Mouse (Mus musculus): ENCODE data around the gene Il24.

Il24 gene

DNA sequence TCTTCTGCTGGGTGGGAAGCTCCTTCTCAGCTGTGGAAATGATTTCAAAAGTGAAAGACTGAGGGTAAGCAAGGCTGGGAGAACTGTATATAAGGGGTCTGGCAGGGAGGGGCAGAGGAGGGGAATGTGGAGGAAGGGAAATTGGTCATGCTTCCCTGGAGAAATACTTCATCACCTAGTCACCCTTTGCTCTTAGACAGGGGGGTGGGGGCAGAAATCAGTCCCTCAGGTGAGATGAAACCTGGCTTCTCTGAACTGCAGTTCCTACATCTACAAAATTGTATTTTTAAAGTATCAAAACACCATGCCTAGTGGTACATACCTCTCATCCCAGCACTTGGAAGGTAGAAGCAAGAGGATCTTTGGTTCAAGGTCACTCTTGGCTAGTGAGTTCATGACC lies at the start of gene Il24:
Gene Il24 (minus strand): TSS at position 101 of the 400 bp plus-strand sequence.
- no peak for DNase-seq

- no peak for DNase-seq
These were observed 49.1 kb upstream of the Il24 start for GRCm38 (mm10) chr1:130936351-130936750.

- DNase-seq = peak; percentile 49
These were observed 39.2 kb upstream of the Il24 start for GRCm38 (mm10) chr1:130926484-130926883.

GRCm38 (mm10) chr1:130918323-130918980 lies 31.2 kb upstream of the Il24 start:
- no peak for DNase-seq

DNA sequence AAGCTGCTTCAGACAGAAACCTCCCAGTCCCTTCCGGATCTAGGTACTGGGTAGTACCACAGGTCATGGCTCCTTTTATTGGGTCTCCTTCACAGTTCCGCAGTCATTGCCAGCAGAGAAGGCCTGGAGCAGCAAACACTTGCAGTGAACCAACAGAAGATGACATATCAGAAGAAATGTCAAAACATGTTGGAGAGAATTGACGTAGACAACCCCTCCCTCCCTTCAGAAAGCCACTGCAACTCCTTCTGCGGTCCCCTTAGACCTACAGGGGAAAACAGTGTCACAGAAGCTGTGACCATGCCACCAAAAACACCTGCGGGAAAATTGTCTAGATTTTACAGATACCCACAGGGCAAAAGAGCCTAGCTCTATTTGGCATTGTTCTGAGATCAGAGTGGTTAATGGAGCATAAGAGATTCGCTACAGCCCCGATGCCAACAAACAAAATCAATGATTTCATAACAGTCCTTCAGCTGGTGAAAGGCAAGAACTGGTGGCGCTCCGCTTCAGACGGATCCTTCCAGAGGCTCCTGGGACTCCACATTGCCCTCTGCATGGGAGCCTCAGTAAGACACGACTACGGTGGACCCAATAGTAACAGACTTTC lies 24.3 kb upstream of the Il24 start, which contains the start of gene Il20:
Gene Il20 (minus strand): TSS at position 51 of the 610 bp plus-strand sequence.
- no peak for DNase-seq

DNA sequence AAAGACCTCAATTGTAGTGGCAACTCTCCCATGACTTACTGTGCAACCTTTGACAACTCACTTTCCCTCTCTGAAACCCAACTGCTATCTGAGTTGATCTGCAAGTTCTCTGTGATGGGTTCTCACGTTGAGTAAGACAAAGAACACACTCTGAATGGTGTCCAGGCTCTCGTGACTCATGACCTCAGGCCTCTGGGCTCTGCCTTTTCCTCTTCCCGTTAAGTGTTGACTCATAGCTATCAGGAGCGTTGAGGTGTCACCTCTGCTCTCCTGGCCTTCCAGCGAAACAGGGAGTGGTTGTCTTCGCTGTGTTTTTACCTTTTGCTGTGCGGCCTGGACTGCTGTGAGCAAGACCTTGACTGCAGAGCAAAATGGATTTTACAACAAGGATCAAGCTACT lies 15.3 kb upstream of the Il24 start:
- no peak for DNase-seq

DNA sequence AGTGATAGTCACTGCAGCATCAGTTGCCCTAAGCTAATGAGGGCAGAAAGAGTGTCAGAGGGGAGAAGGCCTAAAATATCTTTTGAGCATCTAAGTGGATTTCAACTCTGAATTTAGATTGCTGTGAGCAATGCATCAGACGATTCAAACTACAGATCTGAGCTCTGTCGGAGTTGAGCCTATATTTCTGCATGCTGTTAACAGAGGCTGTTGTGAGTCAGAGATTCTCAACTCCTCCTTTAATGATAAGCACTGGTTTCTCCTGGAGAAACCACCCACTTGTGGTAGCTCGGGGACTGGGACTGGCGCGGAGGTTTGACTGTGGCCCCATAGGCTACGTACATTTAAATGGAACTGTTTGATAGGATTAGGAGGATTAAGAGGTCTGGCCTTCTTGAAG lies 7.2 kb upstream of the Il24 start:
- DNase-seq = no peak

DNA sequence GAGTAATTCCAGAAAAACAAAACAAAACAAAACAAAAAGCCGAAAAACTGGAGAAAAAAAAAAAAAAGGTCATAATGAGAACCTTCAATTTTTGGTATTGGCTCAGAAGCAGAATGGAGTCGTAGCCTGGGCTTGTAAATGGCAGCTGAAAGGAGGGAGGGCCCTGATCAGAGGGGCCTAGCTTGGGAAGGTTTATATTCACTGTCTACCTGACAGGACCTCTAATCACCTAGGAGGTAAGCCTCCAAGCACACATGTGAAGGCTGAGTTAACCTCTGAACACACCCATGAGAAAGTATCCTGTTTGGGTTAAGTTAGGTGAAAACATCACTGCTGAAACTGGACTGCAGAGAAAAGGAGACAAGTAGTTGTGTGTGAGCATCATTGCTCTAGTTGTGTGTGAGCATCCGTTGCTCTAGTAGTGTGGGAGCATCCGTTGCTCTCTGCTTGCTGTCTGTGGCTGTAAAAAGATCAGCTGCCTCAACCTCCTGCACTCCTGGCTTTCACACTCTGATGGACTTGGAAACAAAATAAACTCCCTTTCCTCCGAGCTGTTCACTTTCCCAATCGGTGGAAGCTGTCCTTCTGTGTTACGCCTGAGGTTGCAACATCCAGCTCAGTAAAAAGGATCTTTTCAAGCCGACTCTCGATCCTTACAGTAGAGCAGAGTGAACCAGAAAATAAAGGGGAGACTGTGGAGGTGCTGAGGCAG lies 6.2 kb upstream of the Il24 start:
- no peak for DNase-seq

DNA sequence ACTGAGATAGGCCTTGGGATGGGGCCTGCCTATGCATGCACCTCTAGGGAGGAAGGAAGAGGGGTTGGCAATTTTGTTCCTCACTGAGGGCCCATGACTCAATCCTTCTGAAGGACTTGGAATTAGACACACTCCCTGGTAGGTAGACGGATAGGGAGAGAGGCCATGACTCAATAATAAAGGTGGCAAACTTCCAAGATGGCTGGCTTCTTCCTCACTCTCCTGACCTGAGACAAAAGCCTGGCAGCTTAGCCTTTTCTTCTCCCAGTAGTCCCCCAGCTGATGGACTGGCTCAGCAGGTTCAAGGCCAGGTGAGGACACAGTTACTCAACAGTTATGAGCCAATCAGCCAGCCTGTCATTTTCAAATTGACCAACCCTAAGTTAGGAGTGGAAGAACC lies 5.2 kb upstream of the Il24 start:
- no peak for DNase-seq

DNA sequence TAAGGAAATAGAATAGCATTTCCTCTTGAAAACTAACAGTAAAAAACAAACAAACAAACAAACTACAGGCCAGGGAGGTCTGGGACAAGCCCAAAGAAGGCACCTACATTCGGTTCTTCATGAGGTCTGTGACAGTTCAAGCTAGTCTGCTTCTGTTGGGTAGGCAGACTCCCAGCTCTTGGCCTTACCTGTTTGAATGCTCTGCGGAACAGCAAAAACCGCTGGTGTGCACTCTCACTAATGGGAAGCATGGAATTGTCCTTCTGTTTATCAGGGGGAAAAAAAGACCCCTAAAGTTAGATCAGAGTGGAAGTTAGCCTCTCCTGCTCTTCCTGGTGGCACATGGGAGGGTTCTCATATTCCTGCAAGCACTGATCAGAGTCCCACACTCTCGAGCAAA lies 4.1 kb downstream of the Il24 start:
- no peak for DNase-seq

DNA sequence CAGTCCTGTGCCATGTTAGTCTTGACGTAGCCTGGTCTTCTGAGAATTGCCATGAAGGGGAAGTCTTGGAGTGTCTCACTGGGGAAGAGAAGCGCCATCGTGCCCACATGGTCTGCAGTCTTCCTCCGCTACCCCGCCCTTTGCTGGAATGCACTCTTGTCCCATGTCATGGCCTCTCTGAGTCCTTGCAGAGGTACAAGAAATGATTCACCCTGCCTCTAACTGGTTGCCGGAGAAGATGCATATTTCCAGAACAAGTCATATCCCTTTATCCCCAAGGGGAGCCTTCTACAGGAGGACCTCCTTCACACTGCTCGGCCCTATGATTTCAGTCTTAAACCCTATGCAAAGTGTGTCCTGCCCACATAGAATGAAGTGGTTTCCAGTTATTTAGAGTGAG lies 7.3 kb downstream of the Il24 start:
- no peak for DNase-seq

- DNase-seq = peak; percentile 39
These were observed 9.2 kb downstream of the Il24 start for GRCm38 (mm10) chr1:130877889-130878614.

GRCm38 (mm10) chr1:130876931-130877509 lies 10.2 kb downstream of the Il24 start:
- DNase-seq = peak; percentile 41

- DNase-seq = no peak
These were observed 11.3 kb downstream of the Il24 start for GRCm38 (mm10) chr1:130875910-130876309.

- DNase-seq = peak; percentile 26
These were observed 12.1 kb downstream of the Il24 start for GRCm38 (mm10) chr1:130875139-130875538.

DNA sequence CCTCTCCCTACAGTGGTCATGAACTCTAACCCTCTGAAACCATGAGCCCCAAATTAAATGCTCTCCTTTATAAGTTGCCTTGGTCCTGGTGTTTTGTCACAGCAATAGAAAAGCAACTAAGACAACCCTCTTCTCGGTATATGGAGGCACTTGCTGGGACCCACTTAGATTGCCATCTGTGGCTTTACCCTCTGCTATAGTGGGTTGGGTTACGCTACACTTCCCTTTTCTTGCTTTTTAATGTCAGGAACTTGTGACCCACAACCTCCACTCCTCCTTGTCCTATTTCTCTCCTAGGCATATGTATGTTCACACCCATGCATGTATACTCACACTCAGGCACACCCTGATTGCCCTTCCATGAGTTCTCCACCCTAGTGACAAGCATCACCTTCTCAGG lies 14.3 kb downstream of the Il24 start:
- DNase-seq = no peak

DNA sequence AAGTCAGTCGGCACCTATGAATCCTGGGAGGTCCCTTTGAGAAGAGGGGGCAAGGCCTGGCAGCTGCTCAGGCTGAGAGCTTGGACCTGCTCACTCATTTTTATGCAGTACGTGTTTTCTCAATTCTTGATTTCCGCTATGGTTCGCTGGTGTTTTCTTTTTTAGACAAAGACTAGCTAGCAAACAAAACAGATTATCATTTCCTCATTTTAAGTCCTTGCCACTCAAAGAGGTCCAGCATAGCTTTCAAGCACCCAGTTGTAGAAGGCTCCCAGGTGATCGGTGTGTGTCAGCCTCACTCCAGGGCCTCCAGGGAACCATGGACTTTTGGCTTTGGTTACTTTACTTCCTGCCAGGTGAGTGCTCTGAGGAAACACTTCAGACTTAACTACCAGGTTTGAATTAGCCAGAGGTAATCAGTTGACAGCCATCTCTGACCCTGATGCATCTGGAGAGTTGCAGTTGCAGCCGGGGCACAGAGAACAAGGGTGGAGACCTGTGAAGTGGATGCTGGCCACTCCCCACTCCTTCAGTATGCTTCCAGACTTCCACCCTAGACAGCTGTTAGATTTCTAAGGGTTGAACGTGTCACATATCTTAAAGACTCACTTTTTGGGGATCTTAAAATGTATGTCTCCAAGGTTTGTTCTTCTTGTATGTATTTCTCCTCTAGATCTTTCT lies 21.6 kb downstream of the Il24 start, which contains the start of gene Fcmr:
Gene Fcmr (plus strand): TSS at position 129 of the 681 bp plus-strand sequence.
- DNase-seq = no peak

DNA sequence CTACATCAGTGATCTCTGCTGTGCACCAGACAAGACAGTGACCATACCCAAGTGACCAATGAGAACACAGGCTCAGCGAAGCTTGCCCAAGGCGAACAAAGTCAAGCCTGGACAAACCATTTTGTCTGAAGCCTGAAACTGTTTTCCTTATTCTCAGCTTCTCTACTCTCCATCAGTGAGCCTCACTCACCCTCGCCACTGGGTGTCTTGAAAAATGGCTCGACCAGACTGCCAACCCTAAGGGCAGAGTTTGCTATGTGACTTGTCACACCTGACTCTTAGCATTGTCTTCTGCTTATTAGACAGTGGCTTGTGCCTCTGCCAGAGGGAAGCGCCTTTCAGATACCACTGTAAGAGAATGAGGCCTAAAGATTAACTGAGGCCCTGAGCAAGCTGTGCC lies 22.5 kb downstream of the Il24 start:
- DNase-seq = no peak

DNA sequence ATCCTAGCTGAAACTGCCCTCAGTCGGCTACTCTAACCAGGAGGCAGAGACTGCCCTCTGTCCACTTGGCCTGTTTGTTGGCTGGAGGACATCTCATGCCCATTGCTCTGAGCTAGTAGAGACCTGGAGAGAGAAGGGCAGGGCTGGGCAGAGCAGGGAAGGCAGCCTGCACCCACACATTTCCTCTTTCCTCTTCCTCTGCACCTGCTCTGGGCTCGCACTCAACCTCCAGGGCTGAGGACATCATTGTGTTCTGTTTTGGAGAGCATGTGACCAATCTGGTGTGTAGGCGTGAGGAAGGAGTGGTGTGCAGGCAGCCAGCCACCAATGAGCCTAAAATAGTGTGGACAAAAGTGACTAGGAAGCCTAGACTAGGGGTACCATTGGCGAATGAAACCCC lies 23.0 kb downstream of the Il24 start:
- peak; percentile 59 for DNase-seq

GRCm38 (mm10) chr1:130857456-130857855 lies 29.8 kb downstream of the Il24 start:
- no peak for DNase-seq

DNA sequence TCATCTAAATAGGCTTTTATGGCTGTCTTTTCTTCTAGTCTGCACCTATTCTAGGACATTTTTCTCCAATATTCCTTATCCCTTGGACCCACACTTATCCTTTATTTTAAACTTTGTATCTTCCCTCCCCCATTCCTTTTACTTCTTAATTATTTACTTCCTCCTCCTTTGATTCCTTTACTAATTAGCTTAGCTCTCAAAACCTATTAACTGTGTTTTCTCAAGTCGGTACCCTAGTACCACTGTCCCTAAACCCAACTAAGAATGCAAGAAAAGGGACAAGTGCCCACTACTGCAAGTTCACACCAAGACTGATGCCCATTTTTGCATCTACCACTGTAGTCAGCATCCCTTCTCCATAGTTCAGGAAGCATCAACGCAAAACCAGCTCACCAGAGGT lies 31.5 kb downstream of the Il24 start:
- DNase-seq = no peak

DNA sequence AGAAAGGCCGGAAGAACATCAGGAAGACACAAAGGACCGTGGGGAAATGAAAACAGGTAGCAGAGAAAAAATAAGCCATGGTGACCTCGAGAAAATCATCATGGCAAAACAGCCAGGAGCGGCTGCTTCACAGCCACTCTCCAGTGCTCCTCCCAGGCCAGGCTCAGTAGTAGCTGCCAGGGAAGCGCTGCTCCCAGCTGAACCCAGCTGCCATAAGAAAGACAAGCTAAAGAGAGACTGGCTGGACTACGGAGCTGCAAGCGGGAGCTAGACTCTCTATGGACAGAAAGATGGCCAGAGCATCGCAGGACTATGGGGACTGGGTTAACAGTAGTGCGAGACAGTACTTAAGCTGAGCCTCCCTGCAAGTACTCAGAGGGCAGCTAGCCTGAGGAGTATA lies 32.4 kb downstream of the Il24 start:
- DNase-seq = no peak

All from thymus, postnatal 25 days (tissue).